Mouse (Mus musculus) T-helper 17 cell (primary cell): ENCODE measurements around the gene Defb11.
"Not testable (repeated sequence)": the region's sequence is repeated elsewhere in the genome, so short reads cannot be mapped to it uniquely, and the experiment has no call there.

Source experiments
- in situ Hi-C, 2 experiments: fragments of 300-600 bp; cut with MboI, MseI; formaldehyde crosslinking; loops; 1 replicate in 1 of 2; 2 replicates in 1 of 2; pipeline ENCODE4 v1.15.1; 2025; ENCODE audit warnings: high pct_unique_total_duplicates in 2 of 2

Defb11 gene

GRCm38 (mm10) chr8:21906290-21906689 lies at the start of gene Defb11:
Gene Defb11, minus strand, starts transcription at chr8:21906412.
- in situ Hi-C loops, result not testable (repeated sequence)

GRCm38 (mm10) chr8:21955321-21955720 lies 49.1 kb upstream of the Defb11 start:
- in situ Hi-C loops, result loop anchor here in 1 of 2 experiments (10.0 kb wide), 1 partner anchor 941 kb away; no protein-coding TSS in a partner anchor

GRCm38 (mm10) chr8:21947311-21948017 lies 41.3 kb upstream of the Defb11 start:
- in situ Hi-C loops, result no loop called here

GRCm38 (mm10) chr8:21946462-21946861 lies 40.2 kb upstream of the Defb11 start, which contains the start of gene Defb13:
Gene Defb13, plus strand, starts transcription at chr8:21946762.
- in situ Hi-C loops, result no loop called here

GRCm38 (mm10) chr8:21938052-21938451 lies 31.8 kb upstream of the Defb11 start, which contains the start of gene Defb35:
Gene Defb35, plus strand, starts transcription at chr8:21938352.
- in situ Hi-C loops, result not testable (repeated sequence)

- in situ Hi-C loops, result no loop called here
Measured at GRCm38 (mm10) chr8:21932610-21933009, 26.4 kb upstream of the Defb11 start, which contains the start of gene Defb15. Gene Defb15, minus strand, starts transcription at chr8:21932710.

- in situ Hi-C loops, result not testable (repeated sequence)
Measured at GRCm38 (mm10) chr8:21930754-21931153, 24.5 kb upstream of the Defb11 start.

GRCm38 (mm10) chr8:21915625-21916024 lies 9.4 kb upstream of the Defb11 start:
- in situ Hi-C loops, result no loop called here

- in situ Hi-C loops, result no loop called here
Measured at GRCm38 (mm10) chr8:21912554-21912953, 6.3 kb upstream of the Defb11 start.

- in situ Hi-C loops, result no loop called here
Measured at GRCm38 (mm10) chr8:21911931-21912330, 5.7 kb upstream of the Defb11 start.

- in situ Hi-C loops, result not testable (repeated sequence)
Measured at GRCm38 (mm10) chr8:21885321-21885720, 20.9 kb downstream of the Defb11 start, which contains the start of gene Defb9. Gene Defb9, minus strand, starts transcription at chr8:21885421.

- in situ Hi-C loops, result not testable (repeated sequence)
Measured at GRCm38 (mm10) chr8:21858586-21858985, 47.6 kb downstream of the Defb11 start, which contains the start of gene Defb10. Gene Defb10, plus strand, starts transcription at chr8:21858901.
